Mouse (Mus musculus): ENCODE measurements around the gene Ulbp1.
"Not testable (repeated sequence)": the region's sequence is repeated elsewhere in the genome, so short reads cannot be mapped to it uniquely, and the experiment has no call there.

The Ulbp1 gene

DNA sequence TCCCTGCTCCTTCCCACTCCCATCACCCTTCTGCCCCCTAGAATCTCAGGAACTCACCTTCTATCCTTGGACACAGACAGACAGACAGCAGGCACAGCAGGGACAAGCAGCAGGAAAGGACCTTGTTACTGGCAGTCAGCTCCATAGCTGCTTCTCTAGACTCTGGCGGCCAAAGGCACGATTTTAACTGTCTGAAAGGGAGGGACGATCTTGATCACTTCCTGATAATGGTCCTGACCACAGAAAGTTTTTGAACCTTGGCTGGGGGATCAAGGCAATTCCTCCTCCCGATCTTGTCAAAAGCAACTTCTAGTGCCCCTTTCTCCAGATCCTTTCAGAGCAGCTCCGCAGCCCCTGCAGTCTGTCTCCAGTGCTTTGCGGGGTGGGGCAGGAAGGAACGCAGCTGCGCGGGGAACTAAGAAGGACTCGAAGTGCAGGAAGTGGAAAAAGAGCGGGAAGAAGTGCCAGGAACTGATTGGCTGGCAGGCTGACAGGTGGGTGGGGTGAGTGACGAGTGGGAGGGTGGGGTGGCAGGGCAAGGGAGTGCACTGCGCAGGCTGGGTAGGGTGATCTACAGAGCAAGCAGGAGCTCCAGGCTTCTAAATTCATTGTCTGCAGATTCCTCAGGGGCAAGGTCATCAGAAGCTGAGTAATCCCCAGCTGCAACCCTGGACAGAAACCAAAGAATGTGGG, at the start of gene Ulbp1:
TSS of gene Ulbp1 (minus strand) at position 442 of the 693 bp plus-strand sequence.
- DNase-seq (ENCODE audit: low spot score), result no peak

GRCm38 (mm10) chr10:7498180-7498579, 24.7 kb upstream of the Ulbp1 start:
- not testable (repeated sequence) for DNase-seq (ENCODE audit: low spot score)

DNA sequence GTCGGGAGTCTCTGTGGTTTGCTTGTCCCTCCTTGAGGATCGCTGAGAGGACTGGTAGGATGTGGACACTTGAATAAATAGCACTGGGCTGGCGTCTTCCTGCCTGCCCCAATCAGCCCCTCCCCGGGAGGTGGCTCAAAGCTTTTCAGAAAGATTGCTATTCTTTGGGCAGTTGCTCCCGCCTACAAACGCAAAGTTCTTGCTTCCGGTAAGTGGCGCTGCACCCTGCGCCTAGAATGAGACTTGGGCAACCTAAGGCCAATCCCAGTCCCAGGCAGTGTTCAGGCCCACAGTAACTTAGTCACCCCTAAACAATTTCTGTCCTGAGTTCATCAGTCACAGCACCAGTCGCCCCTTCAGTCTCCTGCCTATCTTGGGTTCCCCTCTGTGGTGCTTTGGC, 18.9 kb upstream of the Ulbp1 start:
- DNase-seq (ENCODE audit: low spot score), result not testable (repeated sequence)

DNA sequence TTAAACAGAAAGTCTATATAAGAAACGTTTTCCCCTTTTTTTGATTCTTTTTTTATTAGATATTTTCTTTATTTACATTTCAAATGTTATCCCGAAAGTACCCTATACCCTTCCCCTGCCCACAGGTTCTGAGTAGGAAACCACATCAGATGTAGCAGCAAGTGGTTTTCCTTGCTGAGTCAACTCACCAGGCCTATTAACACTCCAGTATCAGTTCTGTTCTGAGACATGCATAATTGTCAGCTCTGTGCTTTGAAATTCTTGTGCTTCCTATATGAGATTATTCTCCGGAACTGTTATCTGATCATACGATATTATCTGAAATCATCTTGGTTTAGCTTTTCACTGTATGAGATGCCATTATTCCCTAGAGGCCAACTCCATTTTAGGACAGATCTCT, 10.2 kb upstream of the Ulbp1 start:
- no peak for DNase-seq (ENCODE audit: low spot score)

DNA sequence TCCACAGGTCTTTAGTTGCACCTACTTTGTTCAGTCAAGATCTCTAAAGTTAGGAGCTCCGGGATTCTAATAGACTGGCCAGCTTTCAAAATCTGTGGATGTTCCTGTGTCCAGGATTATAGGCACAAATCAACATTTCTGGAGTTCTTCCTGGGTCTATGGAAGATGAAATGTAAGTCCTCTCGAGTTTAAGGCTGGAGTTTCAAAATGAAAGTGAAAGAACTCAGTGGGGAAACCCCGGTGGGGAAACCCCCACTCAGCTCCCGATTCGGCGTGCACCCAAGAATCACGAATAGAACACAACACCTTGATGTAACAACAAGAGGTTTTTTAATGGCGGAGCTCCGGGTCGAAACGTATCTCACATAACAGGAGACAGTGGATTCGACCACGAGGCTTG, 787 bp upstream of the Ulbp1 start:
- not testable (repeated sequence) for DNase-seq (ENCODE audit: low spot score)

- no peak for DNase-seq (ENCODE audit: low spot score)
Measured at GRCm38 (mm10) chr10:7471664-7472063, 1.8 kb downstream of the Ulbp1 start.

DNA sequence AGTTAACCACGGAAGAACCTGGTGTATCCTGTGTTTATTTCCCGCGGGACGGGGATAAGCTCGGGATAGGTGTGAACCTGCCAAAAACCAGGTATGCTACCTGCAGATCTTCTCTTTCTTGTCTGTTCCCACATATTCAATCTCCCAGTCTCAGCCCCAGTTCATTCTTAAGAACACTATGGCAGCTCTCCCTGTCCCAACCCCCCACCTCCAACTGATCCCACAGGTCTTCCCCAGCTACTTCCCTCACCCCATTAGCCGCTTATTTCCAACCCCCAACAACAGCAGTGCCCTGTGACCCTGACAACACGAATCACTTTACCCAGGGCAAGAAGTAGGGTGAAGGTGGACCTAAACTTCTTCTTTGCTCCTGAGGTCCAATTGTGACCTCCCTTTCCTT, 3.0 kb downstream of the Ulbp1 start:
- no peak for DNase-seq (ENCODE audit: low spot score)

DNA sequence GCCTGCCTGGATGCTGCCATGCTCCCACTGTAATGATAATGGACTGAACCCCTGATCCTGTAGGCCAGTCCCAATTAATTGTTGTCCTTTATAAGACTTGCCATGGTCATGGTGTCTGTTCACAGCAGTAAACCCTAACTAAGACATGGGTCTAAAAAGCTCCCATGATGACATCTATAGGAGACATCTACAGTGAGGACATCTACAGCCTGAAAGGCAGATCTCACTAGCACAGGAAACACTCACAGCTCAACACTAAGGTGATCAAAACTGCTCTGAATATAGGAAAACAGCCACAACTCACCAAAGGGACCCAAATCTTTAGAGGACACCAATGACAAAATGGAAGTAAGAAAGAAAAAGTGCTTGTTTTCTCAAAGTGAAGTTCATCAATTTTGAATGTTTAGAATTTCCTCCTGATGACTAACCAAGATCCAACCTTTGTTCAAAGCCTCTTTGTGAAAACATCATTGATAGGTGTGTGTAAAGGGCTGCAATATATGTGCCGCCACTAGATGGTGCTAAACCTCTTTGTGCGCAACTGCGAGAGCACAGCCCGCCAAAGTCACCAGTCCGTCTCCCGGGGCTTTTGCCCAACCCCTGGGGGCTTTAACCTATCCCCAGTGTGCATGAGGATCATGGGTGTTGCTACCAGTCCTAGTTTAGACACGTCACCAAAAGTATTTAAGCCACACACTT, 3.6 kb downstream of the Ulbp1 start:
- peak; percentile 68 for DNase-seq (ENCODE audit: low spot score)

DNA sequence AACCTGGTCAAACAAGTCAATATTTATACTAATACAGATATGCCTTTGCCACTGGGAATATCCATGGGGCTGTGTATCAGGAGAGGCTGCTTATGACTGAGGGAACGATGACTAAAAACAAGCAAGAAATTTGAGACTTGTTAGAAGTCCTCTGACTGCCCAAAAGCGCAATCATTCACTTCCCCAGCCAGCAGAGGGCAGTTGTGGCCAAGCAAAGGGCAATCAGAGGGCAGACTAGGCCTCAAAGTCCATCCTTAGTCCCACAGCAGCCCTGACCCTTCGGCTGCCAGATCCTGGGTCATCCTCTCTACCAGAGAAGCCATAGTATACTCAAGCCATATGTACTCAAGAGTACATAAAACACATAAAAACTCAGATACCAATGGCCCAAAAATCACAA, 11.4 kb downstream of the Ulbp1 start:
- no peak for DNase-seq (ENCODE audit: low spot score)

GRCm38 (mm10) chr10:7438928-7439327, 34.5 kb downstream of the Ulbp1 start:
- no peak for DNase-seq (ENCODE audit: low spot score)

DNA sequence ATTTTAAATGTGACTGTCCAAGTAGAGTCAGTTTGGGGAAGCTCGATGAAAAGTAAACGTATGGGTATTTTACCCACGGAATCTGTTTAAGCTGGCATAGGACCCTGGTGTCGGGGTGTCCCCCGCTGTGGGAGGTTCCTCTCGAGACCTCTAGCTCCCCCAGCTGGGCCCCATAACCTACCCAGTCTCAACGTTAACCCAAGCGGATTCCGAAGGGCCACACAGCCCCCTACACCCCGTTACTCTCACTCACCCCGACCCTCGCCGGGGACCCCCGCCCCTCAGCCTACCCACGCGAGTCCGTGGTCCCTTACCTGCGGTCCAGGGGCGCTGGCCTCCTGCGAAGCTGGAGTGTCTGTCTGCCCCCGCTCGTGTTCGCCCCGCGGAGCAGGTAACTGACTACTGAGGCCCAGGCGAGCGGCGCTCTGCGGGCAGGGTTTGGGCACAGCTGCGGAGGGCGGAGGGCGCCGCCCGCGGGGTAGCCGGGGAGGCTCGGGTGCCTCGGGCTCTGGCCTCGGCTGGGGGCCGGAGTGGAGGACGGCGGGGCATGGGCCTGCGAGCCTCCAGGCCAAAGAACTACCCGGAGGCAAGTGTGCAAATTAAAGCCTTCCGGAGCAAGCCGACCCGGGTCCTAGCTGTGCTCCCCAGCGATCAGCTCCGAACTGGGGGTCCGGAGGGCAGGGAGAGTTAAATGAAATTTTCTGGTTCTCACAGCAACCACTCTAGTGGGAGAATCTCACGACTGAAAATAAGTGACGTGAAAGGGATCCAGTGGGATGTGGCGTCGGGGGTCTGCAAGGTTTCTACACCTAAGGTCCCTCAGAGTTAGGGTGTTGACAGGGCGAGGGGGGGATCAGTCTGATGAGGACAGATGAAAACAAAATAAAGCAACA, 80.0 kb downstream of the Ulbp1 start:
- no peak for DNase-seq (ENCODE audit: low spot score)

GRCm38 (mm10) chr10:7391935-7392930, 81.2 kb downstream of the Ulbp1 start:
- DNase-seq (ENCODE audit: low spot score), result no peak

GRCm38 (mm10) chr10:7391561-7391934, 81.9 kb downstream of the Ulbp1 start:
- no peak for DNase-seq (ENCODE audit: low spot score)

GRCm38 (mm10) chr10:7391108-7391507, 82.3 kb downstream of the Ulbp1 start:
- DNase-seq (ENCODE audit: low spot score), result no peak
